ENCODE assay signal across 14 mouse cellular contexts in the genomic region with DNA sequence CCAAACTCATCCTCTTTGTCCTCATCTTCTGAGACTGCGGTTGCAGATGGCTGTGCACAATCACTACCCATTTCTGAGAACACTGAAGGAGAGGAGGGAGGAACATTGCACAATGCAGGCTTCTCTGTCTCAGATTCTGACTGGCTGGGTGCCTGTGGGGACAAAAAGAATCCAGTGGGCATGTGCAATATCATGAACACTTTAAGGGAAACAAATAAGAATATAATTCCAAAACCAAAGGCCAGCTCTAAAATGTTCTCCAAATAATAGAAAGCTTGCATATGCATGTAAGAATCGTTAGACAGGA.
A peak's percentile ranks its signal among the peaks of the same experiment; 100 is the strongest.
DNase-seq lines count a peak whose midpoint lies in the region; ATAC-seq and TF ChIP-seq lines count a peak whose summit lies in the region.
"Had no signal": no experiment of that assay in that cellular context is flagged by ENCODE, and none has a peak within 500 bp of the region (broad histone marks: within the 10 kb centered on the region; RNA-seq: fewer than 3 reads in every experiment).

No protein-coding gene starts in this region.

- DNase-seq in adrenal gland, postnatal 10 days: peak; percentile 40
- DNase-seq in adrenal gland, adult 8-10 months: no peak
- DNase-seq in kidney, postnatal 0 days (ENCODE audit: low spot score): no peak
- no peak for DNase-seq in kidney, adult 9 months
- no peak for DNase-seq in embryonic facial prominence, embryonic 14.5 days (ENCODE audit: low spot score)
- no peak for DNase-seq in left cerebral cortex, adult 8-10 months (ENCODE audit: low spot score in 2 of 2)
- DNase-seq in right cerebral cortex, adult 2 months (ENCODE audit: low spot score in 2 of 2): no peak
- DNase-seq: cerebellum, adult 8-10 months; kidney, postnatal 25 days; right cerebral cortex, postnatal 25 days had no signal

- H3K27ac ChIP-seq in kidney, postnatal 0 days: peak overlapping the region; percentile 25; the same call in 1 of the 2 replicates
- H3K27ac ChIP-seq in embryonic facial prominence, embryonic 14.5 days (replicated peaks; ENCODE audit: low read depth, low read length): peak overlapping the region; percentile 49
- peak overlapping the region; percentile 55 for H3K27ac ChIP-seq in limb, embryonic 15.5 days
- H3K27ac ChIP-seq: embryonic facial prominence, embryonic 12.5 days had no signal

- 0 out of 2 replicates have a peak, but pooled peaks cover 3% of the 10 kb centered on the region for H3K4me1 ChIP-seq in kidney, postnatal 0 days (replicated peaks; ENCODE audit: insufficient read depth, low read length)
- no peaks in the 10 kb centered on the region for H3K4me1 ChIP-seq in embryonic facial prominence, embryonic 14.5 days (ENCODE audit: control insufficient read depth, insufficient read depth, low read length)
- peaks cover 12% of the 10 kb centered on the region for H3K4me1 ChIP-seq in limb, embryonic 15.5 days
- H3K4me1 ChIP-seq: embryonic facial prominence, embryonic 12.5 days; megakaryocyte, embryonic 14.5 days had no signal

- WGBS in kidney, postnatal 0 days: 43% methylated on average over 2 of the region's 2 CpGs
- WGBS in embryonic facial prominence, embryonic 14.5 days: 66% methylated on average over 2 of the region's 2 CpGs
- 62% methylated on average over 2 of the region's 2 CpGs for WGBS in limb, embryonic 15.5 days

- H3K27me3 ChIP-seq in kidney, postnatal 0 days (ENCODE audit: insufficient read depth, low read length): no peaks in the 10 kb centered on the region
- H3K27me3 ChIP-seq in embryonic facial prominence, embryonic 14.5 days (replicated peaks; ENCODE audit: control insufficient read depth, insufficient read depth, low read length): no peaks in the 10 kb centered on the region
- H3K27me3 ChIP-seq in limb, embryonic 15.5 days: no peaks in the 10 kb centered on the region
- H3K27me3 ChIP-seq: embryonic facial prominence, embryonic 12.5 days; megakaryocyte, embryonic 14.5 days had no signal

- TF ChIP-seq CTCF in kidney, postnatal 0 days (IDR thresholded peaks at IDR 0.05; ENCODE audit: low read depth): no peak

- no peaks in the 10 kb centered on the region for H3K9me3 ChIP-seq in kidney, postnatal 0 days (replicated peaks; ENCODE audit: low read length)
- H3K9me3 ChIP-seq in embryonic facial prominence, embryonic 14.5 days (ENCODE audit: control insufficient read depth, low read length): no peaks in the 10 kb centered on the region
- no peaks in the 10 kb centered on the region for H3K9me3 ChIP-seq in limb, embryonic 15.5 days
- H3K9me3 ChIP-seq: embryonic facial prominence, embryonic 12.5 days had no signal

- no peak overlapping the region for H3K4me3 ChIP-seq in kidney, postnatal 0 days (replicated peaks; ENCODE audit: low read depth, low read length)
- no peak overlapping the region for H3K4me3 ChIP-seq in embryonic facial prominence, embryonic 14.5 days (ENCODE audit: low read depth, low read length)
- H3K4me3 ChIP-seq in limb, embryonic 15.5 days: no peak overlapping the region
- H3K4me3 ChIP-seq: embryonic facial prominence, embryonic 12.5 days; megakaryocyte, embryonic 14.5 days had no signal

- no peak overlapping the region for H3K9ac ChIP-seq in kidney, postnatal 0 days (ENCODE audit: low read depth, low read length)
- no peak overlapping the region for H3K9ac ChIP-seq in embryonic facial prominence, embryonic 14.5 days (ENCODE audit: low read depth, low read length)
- H3K9ac ChIP-seq in limb, embryonic 15.5 days: no peak overlapping the region
- H3K9ac ChIP-seq: embryonic facial prominence, embryonic 12.5 days had no signal

- H3K36me3 ChIP-seq in kidney, postnatal 0 days (ENCODE audit: insufficient read depth, low read length): no peaks in the 10 kb centered on the region; the same call in 1 of the 2 replicates
- H3K36me3 ChIP-seq in embryonic facial prominence, embryonic 14.5 days (ENCODE audit: control insufficient read depth, insufficient read depth, low read length): peaks cover 21% of the 10 kb centered on the region
- 0 out of 2 replicates have a peak, but pooled peaks cover 4% of the 10 kb centered on the region for H3K36me3 ChIP-seq in limb, embryonic 15.5 days
- H3K36me3 ChIP-seq: G1E had no signal

- no peak overlapping the region for H3K4me2 ChIP-seq in kidney, postnatal 0 days (ENCODE audit: low read length)
- H3K4me2 ChIP-seq in embryonic facial prominence, embryonic 14.5 days (ENCODE audit: low read depth, low read length): no peak overlapping the region
- H3K4me2 ChIP-seq in limb, embryonic 15.5 days: no peak overlapping the region
- H3K4me2 ChIP-seq: embryonic facial prominence, embryonic 12.5 days had no signal

- ATAC-seq in kidney, postnatal 0 days (replicated peaks; ENCODE audit: low FRiP score, low read depth): no peak
- peak; percentile 63 for ATAC-seq in embryonic facial prominence, embryonic 14.5 days (ENCODE audit: low read depth)
- no peak for ATAC-seq in limb, embryonic 15.5 days (ENCODE audit: insufficient number of reproducible peaks, low FRiP score, low TSS enrichment, low read depth)
